Mouse (Mus musculus) forebrain, embryonic 10.5 days (tissue): Measurements from ENCODE around the gene Camk2d. TPM values are rescaled to one million over a fixed set of nuclear protein-coding genes. Genes with fewer than 3 reads are reported as not detected.

ENCODE experiments used
- polyA plus RNA-seq: library from polyadenylated mRNA; unstranded; fragments of >200 nt; fragmentation: Nextera tagmentation; extraction: Ambion mirVana; gene quantifications from 2 replicates; pipeline ENCODE4 v1.2.1, GENCODE M21; 2016

Camk2d gene
- polyA plus RNA-seq, 1 experiment from 2014 or later, result 10.3 TPM

Other genes starting within 250 kb of the Camk2d start
- 0.05 and 0.10 TPM in 2 replicates for gene Arsj, start 232.6 kb upstream of the Camk2d start, polyA plus RNA-seq